Mouse (Mus musculus) adrenal gland, postnatal 4 days (tissue): ENCODE data around the gene Pknox2. TPM values are rescaled to one million over a fixed set of nuclear protein-coding genes. Genes with fewer than 3 reads are reported as not detected.
A peak's percentile ranks its signal among the peaks of the same experiment; 100 is the strongest.

Experiments
- DNase-seq, 2 experiments: peaks; one replicate each; pipeline ENCODE4 v3.0.0; 2021 to 2022; ENCODE audit warnings: low spot score in 2 of 2, mixed read lengths in 2 of 2
- total RNA-seq, 2 experiments: library from RNA; stranded (reverse); gene quantifications; 2 replicates each; pipeline ENCODE4 v1.2.3; 2021

Gene Pknox2
- total RNA-seq, 2 experiments from 2014 or later: 6.4 to 6.8 TPM

- no peak for DNase-seq
Measured at GRCm38 (mm10) chr9:36944843-36945242, 202.4 kb downstream of the Pknox2 start.

DNA sequence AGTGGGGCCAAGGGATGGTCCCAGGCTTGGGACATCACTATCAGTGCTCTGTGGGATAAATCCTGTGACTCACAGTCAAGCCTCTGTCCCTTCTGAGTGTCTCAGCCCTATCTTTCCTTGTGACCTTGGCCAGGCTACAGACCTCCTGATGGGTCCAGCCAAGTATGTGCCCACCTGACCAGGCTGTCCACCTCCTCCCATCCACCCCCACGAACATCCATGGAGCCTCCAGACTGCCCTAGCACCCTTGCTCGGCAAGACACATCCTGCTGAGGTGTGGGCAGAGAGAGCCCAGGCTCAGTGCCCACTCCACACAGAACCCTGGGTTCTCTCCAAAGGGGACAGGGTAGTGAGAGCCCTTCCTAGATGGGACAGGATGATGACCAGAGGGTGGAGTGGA lies 204.6 kb downstream of the Pknox2 start:
- DNase-seq: no peak

DNA sequence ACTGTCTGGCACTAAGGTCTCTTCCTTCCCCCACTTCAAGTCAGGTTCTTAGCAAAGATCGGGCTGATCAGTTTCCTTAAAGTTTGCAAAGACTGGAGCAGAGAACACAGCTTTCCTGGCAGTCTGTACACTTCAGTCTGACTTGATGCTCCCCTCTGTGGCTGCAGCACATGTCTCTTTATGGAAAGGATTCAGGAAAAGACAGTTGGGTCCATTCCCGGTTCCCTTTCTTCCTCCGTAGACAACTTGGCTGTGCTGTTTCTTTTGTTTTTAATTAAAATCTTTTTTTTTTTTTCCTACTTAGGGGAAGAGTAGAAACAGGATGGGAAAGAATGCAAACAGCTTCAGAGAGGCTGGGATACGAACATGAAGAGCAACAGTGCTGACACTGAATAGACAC lies 205.1 kb downstream of the Pknox2 start:
- DNase-seq: no peak

DNA sequence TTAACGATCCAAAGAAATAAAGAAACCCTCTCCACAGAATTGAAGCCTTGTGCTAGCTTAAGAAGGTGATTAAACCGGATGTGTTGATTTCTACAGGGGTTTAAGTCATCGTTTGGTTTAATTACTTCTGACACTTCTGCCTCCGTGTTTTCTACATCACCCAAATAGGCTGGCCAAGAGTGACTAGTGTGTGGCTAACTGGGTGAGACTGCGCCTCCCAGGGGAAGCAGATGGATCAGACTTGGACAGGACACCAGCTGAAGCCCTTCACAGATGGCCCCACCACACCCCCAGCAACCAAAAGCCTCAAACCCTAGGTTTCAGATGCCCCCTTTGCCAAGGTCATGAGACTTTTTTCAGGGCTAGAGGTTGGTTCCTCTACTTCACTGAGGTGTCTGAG lies 205.6 kb downstream of the Pknox2 start:
- no peak for DNase-seq

DNA sequence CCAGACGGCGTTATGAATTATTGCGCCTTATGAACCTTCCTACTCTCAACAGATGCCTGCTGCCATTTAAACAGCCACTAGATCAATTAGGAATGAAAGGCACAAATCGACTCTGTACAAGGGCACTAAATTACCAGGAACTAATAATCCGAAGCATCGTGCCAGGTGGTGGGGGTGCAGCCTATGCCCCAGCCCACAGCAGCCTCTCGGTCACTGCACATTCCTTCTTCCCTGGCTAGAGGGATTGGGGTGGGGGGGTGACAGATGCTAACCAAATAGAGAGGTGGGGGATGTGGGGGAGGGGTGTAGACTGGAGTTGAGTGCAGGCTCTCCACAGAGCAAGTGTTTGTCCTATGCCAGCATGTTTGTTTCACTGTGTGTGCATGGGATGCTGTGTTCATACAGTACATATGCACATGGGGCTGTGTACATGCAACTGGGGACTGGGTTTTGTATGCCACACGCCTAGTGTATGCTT lies 208.6 kb downstream of the Pknox2 start:
- DNase-seq: no peak

DNA sequence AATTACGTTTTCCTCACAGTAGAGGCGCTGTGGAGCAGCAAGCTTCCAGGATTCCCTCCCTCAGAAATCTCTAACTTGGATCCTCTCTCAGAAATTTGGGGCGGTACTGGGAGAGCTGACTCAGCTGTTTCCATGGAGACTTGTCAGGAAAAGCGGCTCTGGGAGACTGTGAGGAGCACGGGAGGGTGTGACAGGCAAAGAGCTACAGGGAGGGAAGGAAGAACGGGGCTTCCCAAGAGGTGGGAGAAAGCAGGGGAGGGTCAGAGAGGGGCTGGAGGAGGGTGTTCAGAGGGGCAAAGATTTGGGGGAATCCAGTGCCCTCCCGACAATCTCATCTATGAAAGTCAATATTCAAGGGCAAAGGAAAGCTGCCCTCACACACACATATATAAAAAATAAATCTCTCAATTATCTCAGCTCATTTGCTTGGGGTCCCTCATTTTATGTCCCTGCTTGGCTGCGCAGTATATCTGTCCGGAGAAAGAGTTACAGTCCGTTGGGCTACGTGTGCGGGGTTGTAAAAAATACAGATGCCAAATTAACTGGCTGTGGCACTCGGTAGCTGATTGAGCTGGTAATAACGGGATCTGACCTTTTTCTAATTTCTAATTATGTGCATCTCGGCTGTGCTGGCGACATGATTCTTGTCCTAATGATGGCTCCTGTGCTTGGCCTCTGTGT lies 213.3 kb downstream of the Pknox2 start:
- DNase-seq: peak; percentile 13 to 57

DNA sequence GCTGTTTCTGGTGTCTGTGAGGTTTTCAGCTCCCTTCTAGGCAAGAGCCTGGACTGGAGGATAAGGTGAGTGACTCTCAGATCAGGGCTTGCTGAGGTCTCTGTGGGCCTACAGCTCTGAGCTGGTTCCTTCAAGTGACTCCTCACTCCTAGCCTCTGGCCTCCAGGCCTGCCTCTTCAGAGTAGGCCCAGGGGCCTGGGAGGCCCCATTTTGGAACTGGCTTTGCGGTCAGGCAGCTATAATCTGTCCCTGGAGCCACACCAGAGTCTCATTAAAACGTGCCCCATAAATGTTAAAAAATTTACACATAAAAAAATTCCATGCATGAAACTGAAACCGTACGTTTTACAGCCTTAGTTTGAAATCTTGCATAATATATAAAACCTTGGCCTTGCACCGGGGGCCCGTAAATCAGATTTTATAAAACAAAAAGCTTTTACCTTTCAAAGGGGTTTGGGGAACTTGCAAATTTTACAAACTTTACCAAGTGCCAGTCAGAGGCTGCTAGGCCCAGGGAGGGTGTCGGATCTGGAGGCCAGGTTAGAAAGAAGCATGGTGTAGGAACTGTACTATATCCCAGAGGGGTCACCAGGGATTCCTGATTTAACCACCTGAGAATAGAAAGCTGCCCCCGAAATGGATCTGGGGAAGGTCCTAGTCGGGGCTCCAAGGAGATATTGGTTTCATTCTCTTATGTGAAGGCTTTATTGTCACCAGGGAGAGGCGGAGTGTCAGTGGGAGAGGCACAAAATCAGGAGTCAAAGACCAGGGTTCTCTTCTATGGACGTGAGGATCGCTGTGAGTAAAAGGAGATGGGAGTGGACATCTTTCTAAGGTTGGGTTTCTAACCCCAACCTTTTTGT lies 214.0 kb downstream of the Pknox2 start:
- DNase-seq: no peak

DNA sequence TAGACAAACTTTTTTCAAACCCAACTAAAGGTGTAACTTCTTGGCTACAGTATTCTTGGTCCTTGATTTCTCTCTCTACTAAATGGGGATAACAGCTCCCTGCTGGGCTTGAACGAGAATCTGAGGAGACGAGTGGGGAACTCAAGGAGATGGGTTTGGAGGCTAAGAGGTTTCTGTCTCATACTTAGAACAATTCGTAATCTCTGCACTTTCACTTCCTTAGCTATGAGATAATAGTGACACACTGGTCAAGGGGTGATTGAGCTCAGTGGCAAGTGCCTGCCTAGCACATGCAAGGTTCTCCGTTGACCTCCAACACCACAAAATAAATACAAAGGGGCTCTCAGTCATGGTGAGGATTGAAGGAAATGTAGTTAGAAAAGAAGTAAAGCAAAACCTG lies 215.6 kb downstream of the Pknox2 start:
- no peak for DNase-seq

DNA sequence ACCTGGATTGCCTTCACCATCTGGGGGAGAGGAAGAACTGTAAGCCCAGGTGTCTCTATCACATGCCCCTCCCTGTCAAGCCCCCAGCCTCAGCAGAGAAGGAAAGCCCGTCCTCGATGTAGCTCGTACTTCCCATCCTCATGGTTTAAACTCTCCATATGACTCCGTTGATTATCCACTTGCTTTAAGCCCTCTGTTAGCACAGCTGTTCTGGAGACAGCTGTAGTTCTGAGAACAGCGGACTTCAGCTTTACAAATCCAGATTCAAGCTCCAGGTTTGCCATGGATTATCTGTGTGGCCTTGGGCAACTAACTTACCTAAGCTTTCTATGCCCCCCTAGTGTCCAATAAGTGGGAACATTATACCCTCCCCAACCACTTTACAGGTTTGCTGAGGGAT lies 223.5 kb downstream of the Pknox2 start:
- no peak for DNase-seq

GRCm38 (mm10) chr9:36921718-36922415 lies 225.3 kb downstream of the Pknox2 start:
- no peak for DNase-seq

DNA sequence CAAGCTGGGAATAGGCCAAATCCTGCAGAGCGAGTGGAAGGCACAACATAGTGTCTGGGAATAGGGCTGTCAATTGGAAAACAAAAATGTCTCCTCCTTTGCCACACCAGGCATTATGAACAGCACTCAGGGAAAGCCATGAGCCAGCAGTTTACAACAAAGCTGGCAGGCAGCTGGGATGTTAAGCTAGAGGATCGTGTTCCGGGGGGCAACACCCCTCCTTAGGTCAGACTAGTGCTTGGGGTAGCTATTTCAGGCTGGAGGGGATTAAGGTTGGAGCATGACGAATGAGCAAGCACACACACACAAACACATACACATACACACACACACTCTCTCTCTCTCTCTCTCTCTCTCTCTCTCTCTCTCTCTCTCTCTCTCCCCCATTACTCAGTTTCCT lies 227.7 kb downstream of the Pknox2 start:
- no peak for DNase-seq

DNA sequence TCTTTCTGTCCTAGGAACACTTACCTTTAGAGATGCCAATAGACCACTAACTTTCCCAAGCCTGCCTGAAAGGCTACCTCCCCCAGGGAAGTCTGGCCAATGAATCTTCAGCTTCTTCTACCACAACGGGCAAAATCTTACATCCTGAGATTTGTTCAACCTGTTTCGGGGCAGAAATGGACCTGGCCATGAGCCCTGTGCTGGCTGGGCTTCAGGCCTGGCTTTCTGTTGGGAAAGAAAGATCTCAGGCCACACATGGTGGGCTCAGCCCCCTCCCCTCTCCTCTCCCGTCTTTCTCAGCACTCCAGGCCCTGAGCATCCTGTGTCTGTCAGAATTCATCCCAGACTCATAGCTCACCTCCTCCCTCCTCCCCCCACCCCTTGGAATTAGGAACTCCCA lies 228.6 kb downstream of the Pknox2 start:
- DNase-seq: no peak

- no peak for DNase-seq
Measured at GRCm38 (mm10) chr9:36916915-36917314, 230.3 kb downstream of the Pknox2 start.

- DNase-seq: peak; percentile 42 to 46
Measured at GRCm38 (mm10) chr9:36916362-36916761, 230.8 kb downstream of the Pknox2 start.

- DNase-seq: no peak
Measured at GRCm38 (mm10) chr9:36905452-36905851, 241.8 kb downstream of the Pknox2 start.

GRCm38 (mm10) chr9:36900464-36900863 lies 246.7 kb downstream of the Pknox2 start:
- no peak for DNase-seq

DNA sequence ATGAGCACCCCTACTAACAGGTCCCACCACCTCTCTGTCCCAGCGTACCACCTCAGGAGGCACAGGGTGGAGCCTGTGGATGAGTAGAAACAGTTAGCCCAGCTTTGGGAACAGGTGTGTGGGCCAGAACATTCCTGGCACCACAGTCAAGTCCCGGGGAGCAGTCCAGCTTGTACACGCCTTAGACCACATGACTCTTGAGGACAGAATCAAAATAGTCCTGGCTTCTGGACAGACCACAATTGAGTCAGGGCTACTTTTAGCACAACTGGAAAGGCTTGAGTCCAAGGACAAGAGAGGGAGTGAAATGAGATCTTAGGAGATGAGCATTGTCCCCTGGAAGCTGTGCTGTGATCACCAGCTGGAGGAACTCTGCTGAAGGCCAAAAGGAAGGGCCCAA lies 248.6 kb downstream of the Pknox2 start:
- DNase-seq: no peak

GRCm38 (mm10) chr9:36895009-36895693 lies 252.1 kb downstream of the Pknox2 start:
- peak in 1 of 2 experiments; percentile 25 for DNase-seq

DNA sequence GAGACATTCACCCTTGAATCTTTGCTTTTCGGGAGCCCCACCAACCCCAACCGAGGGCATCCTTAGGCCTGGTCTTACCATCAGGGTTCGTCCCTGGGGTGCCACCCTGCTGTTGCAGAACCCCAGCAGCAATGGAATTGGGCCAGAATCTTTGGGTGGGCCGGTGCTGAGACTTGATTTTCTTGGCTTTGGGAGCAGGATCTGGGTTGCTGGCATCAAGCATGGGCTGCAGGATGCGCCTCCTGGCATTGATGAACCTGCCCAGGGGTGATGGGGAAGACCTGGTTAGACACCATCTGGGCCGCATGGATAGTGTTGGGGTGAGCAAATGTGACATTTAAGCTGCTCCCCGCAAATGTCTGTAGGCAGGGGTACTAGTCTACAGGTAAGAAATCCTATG lies 253.0 kb downstream of the Pknox2 start:
- no peak for DNase-seq

DNA sequence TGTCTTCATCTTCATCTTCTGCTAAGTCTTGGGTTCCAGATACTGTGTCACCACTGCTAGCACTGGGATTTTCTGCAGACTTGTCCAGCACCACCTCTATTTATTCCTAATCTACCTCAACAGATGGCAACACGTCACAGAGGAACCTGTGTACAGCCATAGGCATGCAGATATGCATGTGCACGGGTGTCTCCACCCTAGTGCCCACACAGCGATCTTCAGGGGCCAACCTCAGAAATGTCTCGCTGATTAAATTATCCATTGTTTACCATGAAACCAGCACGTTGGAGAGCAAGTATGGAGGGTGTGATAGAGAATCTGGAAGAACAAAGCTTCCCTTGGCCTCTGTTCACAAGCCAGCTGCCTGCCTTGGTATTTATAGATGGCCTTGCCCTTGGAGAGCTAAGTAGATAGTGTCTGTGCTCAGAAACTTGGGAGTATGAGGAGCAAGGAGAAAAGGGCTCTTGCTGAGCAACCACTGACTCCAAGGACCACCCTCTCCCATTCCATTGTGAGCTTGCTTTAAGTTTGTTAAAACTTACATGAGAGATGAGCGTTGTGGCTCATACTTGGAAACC lies 253.7 kb downstream of the Pknox2 start:
- DNase-seq: no peak

DNA sequence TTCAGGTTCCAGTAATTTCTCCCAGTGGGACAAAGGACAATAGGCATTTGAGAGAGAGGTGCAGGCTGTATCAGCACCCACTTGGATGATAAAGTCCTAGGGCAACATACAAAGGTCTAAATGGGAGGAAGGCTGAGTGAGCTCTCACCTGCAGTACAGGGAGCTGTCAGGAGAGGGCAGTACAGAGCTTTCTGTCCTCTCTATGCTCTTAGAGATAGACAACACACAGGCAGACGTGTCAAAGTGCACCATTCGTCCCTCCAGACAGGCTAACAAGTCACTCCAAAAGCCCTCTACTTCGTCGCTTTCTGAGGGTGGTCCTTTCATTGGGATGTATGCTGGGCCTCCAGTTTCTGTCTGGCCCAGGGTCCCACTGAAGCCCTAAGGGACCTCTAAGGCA lies 256.7 kb downstream of the Pknox2 start:
- no peak for DNase-seq
